Mouse (Mus musculus): ENCODE results near the gene Aurkb. TPM values are rescaled to one million over a fixed set of nuclear protein-coding genes. Genes with fewer than 3 reads are reported as not detected.

The Aurkb gene
- polyA plus RNA-seq, 1 experiment from 2014 or later = 184 TPM

GRCm38 (mm10) chr11:69061255-69061912 is 15.9 kb downstream of the Aurkb start:
- peaks cover 54% of the 10 kb centered on the region for H3K4me1 ChIP-seq (replicated peaks)
- DNase-seq (ENCODE audit: low spot score) = no peak

GRCm38 (mm10) chr11:69062194-69062760 is 16.8 kb downstream of the Aurkb start:
- under 1% methylated on average over 17 of the region's 17 CpGs for WGBS
- DNase-seq (ENCODE audit: low spot score) = peak; percentile 72
- Histone ChIP-seq H3K36me3 (no peaks in the 10 kb centered on the region), H3K4me1 (replicated peaks) (peaks cover 62% of the 10 kb centered on the region), H3K9me3 (no peaks in the 10 kb centered on the region), H3K4me3 (peak overlapping the region; percentile 83), H3K27ac (peak overlapping the region; percentile 50; the same call in 1 of the 2 replicates), H3K27me3 (ENCODE audit: insufficient read depth, poor library complexity, severe bottlenecking) (peaks cover 15% of the 10 kb centered on the region)

More at GRCm38 (mm10) chr11:69061255-69061912, 15.9 kb downstream of the Aurkb start:
- Histone ChIP-seq H3K27ac (peak overlapping the region; percentile 93), H3K4me3 (peak overlapping the region; percentile 83), H3K27me3 (ENCODE audit: insufficient read depth, poor library complexity, severe bottlenecking) (peaks cover 14% of the 10 kb centered on the region), H3K36me3 (no peaks in the 10 kb centered on the region), H3K9me3 (no peaks in the 10 kb centered on the region)
- WGBS = 8% methylated on average over 17 of the region's 17 CpGs

- WGBS = under 1% methylated on average over 19 of the region's 19 CpGs
Observed at GRCm38 (mm10) chr11:69062761-69063224, 17.3 kb downstream of the Aurkb start.

GRCm38 (mm10) chr11:69063413-69064201 is 18.2 kb downstream of the Aurkb start:
- Histone ChIP-seq H3K4me1 (replicated peaks) (peaks cover 54% of the 10 kb centered on the region), H3K27me3 (ENCODE audit: insufficient read depth, poor library complexity, severe bottlenecking) (peaks cover 15% of the 10 kb centered on the region), H3K4me3 (peak overlapping the region; percentile 83), H3K9me3 (no peaks in the 10 kb centered on the region), H3K36me3 (no peaks in the 10 kb centered on the region), H3K27ac (peak overlapping the region; percentile 89)
- under 1% methylated on average over 31 of the region's 31 CpGs for WGBS
- peak; percentile 94 for DNase-seq (ENCODE audit: low spot score)

More at GRCm38 (mm10) chr11:69062761-69063224, 17.3 kb downstream of the Aurkb start:
- H3K27ac ChIP-seq = peak overlapping the region; percentile 67; the same call in 1 of the 2 replicates
- DNase-seq (ENCODE audit: low spot score) = peak; percentile 94
- H3K9me3 ChIP-seq = no peaks in the 10 kb centered on the region
- H3K27me3 ChIP-seq (ENCODE audit: insufficient read depth, poor library complexity, severe bottlenecking) = peaks cover 15% of the 10 kb centered on the region
- peak overlapping the region; percentile 83 for H3K4me3 ChIP-seq
- no peaks in the 10 kb centered on the region for H3K36me3 ChIP-seq
- peaks cover 62% of the 10 kb centered on the region for H3K4me1 ChIP-seq (replicated peaks)

- peak overlapping the region; percentile 83 for H3K4me3 ChIP-seq
- no peak for DNase-seq (ENCODE audit: low spot score)
- no peaks in the 10 kb centered on the region for H3K9me3 ChIP-seq
- peaks cover 15% of the 10 kb centered on the region for H3K27me3 ChIP-seq (ENCODE audit: insufficient read depth, poor library complexity, severe bottlenecking)
- 47% methylated on average over 9 of the region's 9 CpGs for WGBS
- peaks cover 49% of the 10 kb centered on the region for H3K4me1 ChIP-seq (replicated peaks)
- H3K36me3 ChIP-seq = no peaks in the 10 kb centered on the region
- H3K27ac ChIP-seq = peak overlapping the region; percentile 89
Observed at GRCm38 (mm10) chr11:69064259-69065133, 19.0 kb downstream of the Aurkb start.

GRCm38 (mm10) chr11:69065394-69065925 is 20.0 kb downstream of the Aurkb start:
- Histone ChIP-seq H3K9me3 (no peaks in the 10 kb centered on the region), H3K4me3 (peak overlapping the region; percentile 65), H3K27me3 (ENCODE audit: insufficient read depth, poor library complexity, severe bottlenecking) (peaks cover 15% of the 10 kb centered on the region), H3K4me1 (replicated peaks) (peaks cover 53% of the 10 kb centered on the region), H3K27ac (no peak overlapping the region), H3K36me3 (no peaks in the 10 kb centered on the region)
- no peak for DNase-seq (ENCODE audit: low spot score)
- 58% methylated on average over 3 of the region's 3 CpGs for WGBS

GRCm38 (mm10) chr11:69066163-69066861 is 20.9 kb downstream of the Aurkb start:
- 2% methylated on average over 29 of the region's 29 CpGs for WGBS
- Histone ChIP-seq H3K27ac (peak overlapping the region; percentile 59), H3K27me3 (ENCODE audit: insufficient read depth, poor library complexity, severe bottlenecking) (peaks cover 11% of the 10 kb centered on the region), H3K4me1 (replicated peaks) (peaks cover 50% of the 10 kb centered on the region), H3K36me3 (no peaks in the 10 kb centered on the region), H3K9me3 (no peaks in the 10 kb centered on the region), H3K4me3 (peak overlapping the region; percentile 65)
- peak; percentile 27 for DNase-seq (ENCODE audit: low spot score)

GRCm38 (mm10) chr11:69066956-69067355 is 21.5 kb downstream of the Aurkb start:
- peaks cover 50% of the 10 kb centered on the region for H3K4me1 ChIP-seq (replicated peaks)
- H3K4me3 ChIP-seq = peak overlapping the region; percentile 65
- H3K9me3 ChIP-seq = no peaks in the 10 kb centered on the region
- peaks cover 7% of the 10 kb centered on the region; the same call in 1 of the 2 replicates for H3K27me3 ChIP-seq (ENCODE audit: insufficient read depth, poor library complexity, severe bottlenecking)
- 9% methylated on average over 8 of the region's 8 CpGs for WGBS
- H3K36me3 ChIP-seq = no peaks in the 10 kb centered on the region
- 0 out of 2 replicates have a peak overlapping the region, but pooled peaks have one; percentile 59 for H3K27ac ChIP-seq
- DNase-seq (ENCODE audit: low spot score) = peak; percentile 88

GRCm38 (mm10) chr11:69067601-69068000 is 22.2 kb downstream of the Aurkb start:
- no peaks in the 10 kb centered on the region for H3K36me3 ChIP-seq
- 65% methylated on average over 6 of the region's 6 CpGs for WGBS
- no peak for DNase-seq (ENCODE audit: low spot score)
- H3K4me1 ChIP-seq (replicated peaks) = peaks cover 57% of the 10 kb centered on the region
- no peak overlapping the region for H3K27ac ChIP-seq
- H3K27me3 ChIP-seq (ENCODE audit: insufficient read depth, poor library complexity, severe bottlenecking) = peaks cover 7% of the 10 kb centered on the region; the same call in 1 of the 2 replicates
- no peak overlapping the region for H3K4me3 ChIP-seq
- H3K9me3 ChIP-seq = no peaks in the 10 kb centered on the region

GRCm38 (mm10) chr11:69070093-69070492 is 24.6 kb downstream of the Aurkb start:
- under 1% methylated on average over 13 of the region's 13 CpGs for WGBS
- H3K4me1 ChIP-seq (replicated peaks) = peaks cover 59% of the 10 kb centered on the region
- DNase-seq (ENCODE audit: low spot score) = no peak

GRCm38 (mm10) chr11:69070590-69071222 is 25.3 kb downstream of the Aurkb start, which contains the start of gene Tmem107:
Gene Tmem107 (plus strand): TSS chr11:69070806.
- Histone ChIP-seq H3K36me3 (no peaks in the 10 kb centered on the region), H3K4me3 (peak within 1 kb of the TSS; percentile 79), H3K9me3 (no peaks in the 10 kb centered on the region), H3K4me1 (replicated peaks) (peaks cover 59% of the 10 kb centered on the region), H3K27ac (peak within 1 kb of the TSS; percentile 98), H3K27me3 (ENCODE audit: insufficient read depth, poor library complexity, severe bottlenecking) (peaks cover 6% of the 10 kb centered on the region; the same call in 1 of the 2 replicates)
- under 1% methylated on average over 47 of the region's 47 CpGs for WGBS
- DNase-seq (ENCODE audit: low spot score) = peak; percentile 96

More at GRCm38 (mm10) chr11:69070093-69070492, 24.6 kb downstream of the Aurkb start:
- peak overlapping the region; percentile 79 for H3K4me3 ChIP-seq
- no peaks in the 10 kb centered on the region for H3K36me3 ChIP-seq
- no peaks in the 10 kb centered on the region for H3K9me3 ChIP-seq
- H3K27ac ChIP-seq = peak overlapping the region; percentile 98
- peaks cover 7% of the 10 kb centered on the region; the same call in 1 of the 2 replicates for H3K27me3 ChIP-seq (ENCODE audit: insufficient read depth, poor library complexity, severe bottlenecking)

All from hindbrain, embryonic 10.5 days (tissue).